Mouse (Mus musculus) embryonic fibroblast, embryonic 13.5 days (primary cell): ENCODE measurements at regions not wholly inside any gene's neighbourhood (a gene's known extent, or its start where the extent isn't known, plus 50 kb on each side); places are given as distances from the start of the nearest gene placed in this dataset.

Source experiments
- CTCF ChIP-seq: IDR thresholded peaks from 2 replicates; pipeline ENCODE4 v1.5.1; 2011; ENCODE audit warnings: mild to moderate bottlenecking, control low read depth, low read length, moderate library complexity, borderline replicate concordance; ENCODE audit not compliant: insufficient read depth
- POLR2A ChIP-seq: IDR thresholded peaks from 2 replicates; pipeline ENCODE4 v1.6.1; 2011; ENCODE audit warnings: low read depth, mild to moderate bottlenecking, control low read depth, low read length, moderate library complexity

DNA sequence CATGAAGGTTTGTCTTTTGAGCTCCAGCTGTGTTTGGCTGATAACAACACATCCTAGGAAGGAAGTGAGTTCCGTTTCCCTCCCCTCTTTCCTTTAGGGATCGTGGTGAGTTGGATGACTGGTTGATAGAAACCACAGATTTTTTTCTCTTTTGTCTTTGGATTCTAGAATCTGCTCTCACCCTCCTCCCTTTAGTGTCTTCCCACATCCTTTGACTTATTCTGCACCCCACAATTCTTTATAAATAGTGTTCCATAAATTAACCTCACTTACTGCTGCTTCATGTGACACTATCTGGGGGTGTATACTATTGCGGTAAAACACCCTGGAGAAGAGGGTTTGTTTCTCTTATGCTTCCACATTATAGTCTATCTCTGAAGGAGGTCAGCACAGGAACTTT is 285.7 kb downstream of the CK137956 start:
- no peak for TF ChIP-seq CTCF
- no peak for TF ChIP-seq POLR2A
